Mouse (Mus musculus): ENCODE results near the gene Ing1.

DNA sequence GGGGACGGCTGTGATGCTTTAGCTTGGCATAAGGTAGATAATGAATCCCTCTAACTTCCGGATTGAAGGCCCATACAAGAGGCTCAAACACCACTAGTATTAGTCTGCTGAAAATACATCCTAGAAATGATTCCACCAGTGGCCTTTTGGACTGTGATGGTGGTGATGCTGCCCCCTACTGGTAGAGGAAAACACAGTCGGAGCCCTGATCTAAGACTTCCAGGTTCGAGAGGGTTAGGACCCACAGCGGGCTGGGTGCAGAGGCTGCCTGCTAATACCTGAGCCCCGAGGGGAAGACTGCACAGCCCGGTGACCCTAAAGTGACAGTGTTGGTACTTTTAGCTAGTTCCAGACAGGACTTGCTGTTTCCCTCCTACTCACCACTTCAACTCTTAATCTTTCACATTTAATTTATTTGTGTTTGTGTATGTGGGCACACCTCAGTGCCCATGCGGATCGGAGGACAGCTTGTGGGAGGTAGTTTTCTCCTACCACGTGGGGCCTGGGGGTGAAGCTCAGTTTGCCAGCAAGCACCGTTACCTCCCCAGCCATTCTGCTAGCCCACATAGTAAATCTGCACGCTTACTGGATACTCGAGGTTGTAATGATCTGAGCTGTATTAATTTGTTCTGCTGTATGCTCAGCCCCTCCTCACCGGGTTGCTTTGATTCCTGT lies 46.8 kb downstream of the Ing1 start:
- peak; percentile 78 for TF ChIP-seq CTCF (IDR thresholded peaks at IDR 0.05; ENCODE audit: low read depth, low read length)
- TF ChIP-seq POLR2A (IDR thresholded peaks at IDR 0.05; ENCODE audit: extremely low read depth, insufficient read depth, low read length): no peak

All from liver, adult 2 months (tissue).